Mouse (Mus musculus) layer of hippocampus, postnatal 14 days (tissue): Measurements from ENCODE around the gene Bmper. TPM values are rescaled to one million over a fixed set of nuclear protein-coding genes. Genes with fewer than 3 reads are reported as not detected.

Source experiments
- DNase-seq, 2 experiments: peaks; one replicate each; pipeline ENCODE4 v3.0.0; 2021 to 2022; ENCODE audit warnings: low spot score in 2 of 2, mixed read lengths in 1 of 2
- total RNA-seq, 2 experiments: library from RNA; stranded (reverse); gene quantifications; 2 replicates each; pipeline ENCODE4 v1.2.3; 2021

Bmper gene
- total RNA-seq, 2 experiments from 2014 or later, result 4.9 to 5.6 TPM

GRCm38 (mm10) chr9:23363139-23363538, 140.3 kb downstream of the Bmper start:
- DNase-seq, result no peak

- DNase-seq, result no peak
Observed at GRCm38 (mm10) chr9:23363540-23363939, 140.7 kb downstream of the Bmper start.

GRCm38 (mm10) chr9:23364047-23364446, 141.2 kb downstream of the Bmper start:
- no peak for DNase-seq

GRCm38 (mm10) chr9:23368124-23368523, 145.2 kb downstream of the Bmper start:
- DNase-seq, result no peak

- no peak for DNase-seq
Observed at GRCm38 (mm10) chr9:23374789-23375460, 152.0 kb downstream of the Bmper start.

- DNase-seq, result peak in 1 of 2 experiments; percentile 17
Observed at GRCm38 (mm10) chr9:23377831-23378730, 155.2 kb downstream of the Bmper start.

- DNase-seq, result peak; percentile 28 to 70
Observed at GRCm38 (mm10) chr9:23378731-23379170, 155.9 kb downstream of the Bmper start.

- no peak for DNase-seq
Observed at GRCm38 (mm10) chr9:23380171-23380835, 157.4 kb downstream of the Bmper start.

- DNase-seq, result no peak
Observed at GRCm38 (mm10) chr9:23383291-23383690, 160.4 kb downstream of the Bmper start.

GRCm38 (mm10) chr9:23383837-23384236, 161.0 kb downstream of the Bmper start:
- DNase-seq, result no peak

- DNase-seq, result no peak
Observed at GRCm38 (mm10) chr9:23384880-23385279, 162.0 kb downstream of the Bmper start.

GRCm38 (mm10) chr9:23386201-23386600, 163.3 kb downstream of the Bmper start:
- DNase-seq, result no peak

GRCm38 (mm10) chr9:23390118-23390517, 167.2 kb downstream of the Bmper start:
- DNase-seq, result no peak

GRCm38 (mm10) chr9:23394652-23395317, 171.9 kb downstream of the Bmper start:
- no peak for DNase-seq

GRCm38 (mm10) chr9:23396186-23396585, 173.3 kb downstream of the Bmper start:
- DNase-seq, result no peak

- DNase-seq, result no peak
Observed at GRCm38 (mm10) chr9:23397876-23398275, 175.0 kb downstream of the Bmper start.

- no peak for DNase-seq
Observed at GRCm38 (mm10) chr9:23399638-23400284, 176.9 kb downstream of the Bmper start.

- DNase-seq, result no peak
Observed at GRCm38 (mm10) chr9:23407416-23407815, 184.5 kb downstream of the Bmper start.

- peak in 1 of 2 experiments; percentile 15 for DNase-seq
Observed at GRCm38 (mm10) chr9:23407935-23408781, 185.3 kb downstream of the Bmper start.

GRCm38 (mm10) chr9:23410567-23410966, 187.7 kb downstream of the Bmper start:
- no peak for DNase-seq
